Mouse (Mus musculus) cerebellum, adult 2 months (tissue): Measurements from ENCODE around the gene Rassf6.

Source experiments
- CTCF ChIP-seq: fragments of 200-500 bp; IDR thresholded peaks from 2 replicates; pipeline ENCODE4 v1.5.1; 2011; ENCODE audit warnings: low read depth, mild to moderate bottlenecking, control low read depth, low read length, moderate library complexity, borderline replicate concordance; ENCODE audit not compliant: insufficient read depth
- POLR2A ChIP-seq: fragments of 200-500 bp; IDR thresholded peaks from 2 replicates; pipeline ENCODE4 v1.6.1; 2011; ENCODE audit warnings: low read length, control low read depth, borderline replicate concordance; ENCODE audit not compliant: insufficient read depth

DNA sequence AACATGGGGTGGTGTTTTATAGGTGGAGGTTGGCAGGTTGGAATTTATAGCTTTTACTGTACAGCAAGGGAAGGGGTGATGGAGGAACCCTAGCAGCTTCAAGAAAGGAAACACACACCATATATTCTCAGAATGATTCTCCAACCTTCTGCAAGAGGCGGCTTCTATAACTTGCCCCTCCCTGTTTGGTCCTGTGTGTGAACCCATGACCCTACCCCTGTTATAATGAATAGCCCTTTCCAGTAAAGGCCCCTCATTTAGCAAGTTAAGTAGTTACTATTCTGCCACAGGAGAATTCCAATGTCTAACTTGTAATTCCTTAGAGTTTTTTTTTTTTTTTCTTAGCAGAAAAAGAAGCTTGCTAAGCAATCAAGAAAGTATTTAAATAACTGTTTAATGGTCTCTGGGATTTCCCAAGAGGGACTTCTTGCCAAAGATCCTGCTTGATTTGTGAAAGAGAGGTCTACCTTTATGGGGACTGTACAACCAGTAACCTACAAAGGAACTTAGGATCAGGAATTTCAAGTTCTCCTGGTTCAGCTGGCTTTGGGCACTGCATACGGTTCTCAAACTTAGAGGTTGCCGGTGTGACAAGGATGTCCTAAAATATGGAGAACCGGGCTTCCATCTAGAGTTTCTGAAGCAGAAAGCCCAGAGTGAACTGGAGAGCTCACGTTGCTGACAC is 10.2 kb upstream of the Rassf6 start:
- TF ChIP-seq POLR2A (no peak), CTCF (no peak)
